Comparison of ENCODE assay signal across 16 mouse cellular contexts in the genomic region with DNA sequence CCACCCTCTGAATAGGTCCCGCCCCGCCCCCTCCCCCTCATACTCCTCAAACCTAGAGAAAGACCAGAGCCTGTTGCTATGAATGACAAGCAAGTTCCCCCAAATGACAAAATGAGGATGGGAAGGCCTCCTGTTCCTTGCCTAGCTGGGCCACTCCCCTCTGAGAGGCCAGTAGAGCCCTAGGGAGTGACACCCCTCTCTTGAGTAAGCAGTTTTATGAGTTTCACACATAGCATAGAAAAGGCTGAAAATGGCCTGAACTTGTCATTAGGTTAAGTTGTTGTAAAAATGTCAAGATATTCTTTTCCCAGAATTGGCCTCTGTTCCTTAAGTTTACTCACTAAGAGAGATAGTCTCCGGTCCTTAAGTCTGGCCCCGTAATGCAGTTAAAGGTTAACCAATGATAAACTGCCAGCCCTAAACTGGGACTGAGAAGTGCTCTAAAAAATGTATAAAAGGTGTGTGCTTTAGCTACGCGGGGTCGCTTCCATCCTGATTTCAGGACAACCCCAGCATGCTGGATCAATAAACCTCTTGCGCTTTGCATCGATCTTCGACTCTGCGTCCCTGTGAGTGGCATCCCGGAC. TPM values are rescaled to one million over a fixed set of nuclear protein-coding genes. Genes with fewer than 3 reads are reported as not detected.
"Had no signal": no experiment of that assay in that cellular context is flagged by ENCODE, and none has a peak within 500 bp of the region (broad histone marks: within the 10 kb centered on the region; RNA-seq: fewer than 3 reads in every experiment).

No protein-coding gene starts in this region.

- H3K9ac ChIP-seq: hindbrain, embryonic 13.5 days; midbrain, embryonic 15.5 days; neural tube, embryonic 12.5 days had no signal

- H3K27ac ChIP-seq: hindbrain, postnatal 0 days; left cerebral cortex, adult 2 months; limb, embryonic 10.5 days; midbrain, embryonic 15.5 days; neural tube, embryonic 12.5 days had no signal

- H3K4me2 ChIP-seq: hindbrain, embryonic 13.5 days; midbrain, embryonic 15.5 days; neural tube, embryonic 12.5 days had no signal

- H3K27me3 ChIP-seq: hindbrain, embryonic 13.5 days; midbrain, embryonic 15.5 days; neural tube, embryonic 12.5 days had no signal

- H3K4me3 ChIP-seq: hindbrain, embryonic 13.5 days; left cerebral cortex, adult 2 months; limb, embryonic 10.5 days; midbrain, embryonic 15.5 days; neural tube, embryonic 12.5 days had no signal

- H3K36me3 ChIP-seq: midbrain, embryonic 15.5 days had no signal

- H3K9me3 ChIP-seq: hindbrain, embryonic 13.5 days; limb, embryonic 10.5 days; midbrain, embryonic 15.5 days; neural tube, embryonic 12.5 days had no signal

RNA-seq across cellular contexts. Expression of a gene that starts 30.3 kb away (rescaled TPM):
- total RNA-seq: hindbrain, postnatal 0 days; layer of hippocampus, postnatal 25 days; left cerebral cortex, adult 2 months; left cerebral cortex, postnatal 14 days; megakaryocyte progenitor cell, adult 5-6 weeks; monocyte, adult 5-6 weeks; neutrophil, adult 5-6 weeks had no signal
- polyA plus RNA-seq: hindbrain, embryonic 13.5 days; hindbrain, postnatal 0 days; kidney, embryonic 14.5 days; large intestine, adult 2 months; limb, embryonic 10.5 days; limb, embryonic 14.5 days; lung, adult 2 months; lung, postnatal 0 days; midbrain, embryonic 15.5 days; neural tube, embryonic 12.5 days had no signal

RNA-seq across cellular contexts. Expression of a gene that starts 54.2 kb away (rescaled TPM):
- total RNA-seq: monocyte, adult 5-6 weeks; neutrophil, adult 5-6 weeks had no signal
